Mouse (Mus musculus) liver, embryonic 14.5 days (tissue): ENCODE results near the gene Zc3h14.

Experiments
- CTCF ChIP-seq: IDR thresholded peaks from 2 replicates; pipeline ENCODE4 v1.5.1; 2016; ENCODE audit warnings: antibody characterized with exemption, low read depth, control low read depth
- EP300 ChIP-seq: IDR thresholded peaks from 2 replicates; pipeline ENCODE4 v1.6.1; 2016; ENCODE audit warnings: antibody characterized with exemption, low read depth

DNA sequence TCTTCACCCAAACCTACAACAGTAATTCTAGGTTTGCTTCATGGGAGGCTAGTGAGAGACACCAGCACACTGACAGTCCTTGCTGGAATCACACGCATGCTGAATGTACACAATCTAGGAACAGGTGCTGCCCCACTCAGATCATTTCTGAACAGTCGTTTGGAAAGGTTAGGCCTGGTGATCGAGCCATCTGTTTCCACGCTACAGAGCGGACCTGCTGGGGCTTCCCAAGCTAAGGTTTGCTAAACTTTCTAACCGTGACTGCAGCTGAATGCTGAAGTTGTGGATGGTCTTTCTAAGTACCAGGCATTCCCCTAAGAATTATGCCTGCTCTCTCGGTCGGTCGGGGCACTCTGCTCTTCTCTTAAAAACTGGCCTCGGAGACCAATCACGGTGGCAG, 16.1 kb upstream of the Zc3h14 start:
- no peak for TF ChIP-seq CTCF
- TF ChIP-seq EP300, result no peak
